Mouse (Mus musculus) olfactory bulb, adult 2 months (tissue): Measurements from ENCODE around the gene Fars2.

ENCODE experiments used
- CTCF ChIP-seq: fragments of 200-500 bp; IDR thresholded peaks from 2 replicates; pipeline ENCODE4 v1.5.1; 2012; ENCODE audit warnings: low read depth, mild to moderate bottlenecking, low read length, moderate library complexity; ENCODE audit not compliant: insufficient read depth
- POLR2A ChIP-seq: fragments of 200-500 bp; IDR thresholded peaks from 2 replicates; pipeline ENCODE4 v1.6.1; 2012; ENCODE audit warnings: mild to moderate bottlenecking, low read depth, low read length, moderate library complexity; ENCODE audit not compliant: insufficient read depth

GRCm38 (mm10) chr13:36629154-36629553 is 511.9 kb downstream of the Fars2 start:
- TF ChIP-seq CTCF (no peak), POLR2A (no peak)
